Mouse (Mus musculus) spleen, postnatal 36 days (tissue): ENCODE data around the gene Ndufaf8.

Experiments used
- DNase-seq, 2 experiments: peaks; one replicate each; pipeline ENCODE4 v3.0.0; 2022; ENCODE audit warnings: low spot score in 2 of 2, mixed read lengths in 1 of 2

Gene Ndufaf8

DNA sequence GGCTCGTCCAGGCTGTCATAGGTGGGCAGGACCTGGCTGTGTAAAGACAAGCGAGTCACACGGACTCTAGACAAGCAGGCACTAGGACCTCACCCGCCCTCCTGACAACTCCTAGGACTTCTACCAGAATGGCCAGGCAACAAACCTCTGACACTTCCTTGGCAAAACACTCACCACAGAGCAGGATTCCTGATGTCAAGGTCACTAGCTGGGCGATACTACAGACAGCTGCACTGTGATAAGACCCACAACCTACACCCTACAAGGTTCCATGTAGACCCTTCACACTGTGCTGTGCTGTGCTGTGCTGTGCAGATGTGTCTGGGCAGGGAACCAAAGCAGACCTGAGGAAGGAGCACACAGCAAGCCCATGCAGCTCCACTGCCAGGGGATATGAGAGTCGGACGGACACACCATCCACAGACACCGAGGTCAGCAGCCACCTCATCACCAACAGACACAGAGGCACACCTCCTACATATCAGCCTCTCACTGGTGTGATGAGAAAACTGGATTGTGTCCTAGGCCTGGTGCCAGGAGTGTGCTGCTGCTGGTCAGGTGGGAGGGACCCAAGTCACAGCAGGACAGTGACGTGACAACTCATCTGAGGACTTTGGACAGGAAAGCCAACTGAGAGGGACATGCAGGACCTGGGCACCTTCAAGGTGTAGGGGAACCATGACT is 36.3 kb downstream of the Ndufaf8 start:
- DNase-seq, result no peak

DNA sequence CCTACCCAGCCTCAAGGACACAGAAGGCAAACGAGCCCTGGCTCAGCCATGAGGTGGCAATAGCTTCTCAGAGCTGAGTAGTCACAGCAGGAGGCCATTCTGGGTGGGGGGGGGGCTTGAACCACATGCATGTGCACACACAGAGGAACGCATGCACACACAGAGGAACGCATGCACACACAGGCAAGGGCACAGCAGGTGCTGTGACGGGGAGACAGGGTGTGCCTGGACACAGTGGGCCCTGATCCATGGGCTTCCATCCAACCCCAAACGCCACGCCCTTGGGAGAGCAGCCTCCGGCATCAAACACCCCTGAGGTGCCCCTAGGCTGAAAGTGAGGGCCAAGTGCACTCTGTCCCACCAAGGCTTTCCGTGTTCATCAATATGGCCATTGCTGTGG is 37.5 kb downstream of the Ndufaf8 start:
- DNase-seq, result no peak

GRCm38 (mm10) chr11:120136796-120137624 is 38.3 kb downstream of the Ndufaf8 start:
- no peak for DNase-seq

DNA sequence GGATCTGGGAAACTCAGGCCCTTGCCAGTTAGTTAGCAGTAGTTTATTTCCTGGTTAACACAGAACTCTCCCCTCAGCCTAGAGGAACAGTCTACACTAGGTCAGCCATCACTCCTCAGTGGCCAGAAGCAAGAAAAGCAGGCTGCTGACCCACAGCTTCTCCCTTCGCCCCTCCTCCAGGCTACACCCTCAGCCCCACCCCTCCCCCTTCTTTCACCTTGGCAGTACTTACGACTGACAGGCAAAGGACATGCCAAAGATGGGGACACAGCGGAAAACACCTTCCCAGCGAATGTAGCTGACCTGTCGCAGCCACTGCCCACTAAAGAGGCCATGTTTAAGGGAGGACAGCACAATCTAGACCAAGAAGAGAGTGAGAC is 38.9 kb downstream of the Ndufaf8 start:
- no peak for DNase-seq

DNA sequence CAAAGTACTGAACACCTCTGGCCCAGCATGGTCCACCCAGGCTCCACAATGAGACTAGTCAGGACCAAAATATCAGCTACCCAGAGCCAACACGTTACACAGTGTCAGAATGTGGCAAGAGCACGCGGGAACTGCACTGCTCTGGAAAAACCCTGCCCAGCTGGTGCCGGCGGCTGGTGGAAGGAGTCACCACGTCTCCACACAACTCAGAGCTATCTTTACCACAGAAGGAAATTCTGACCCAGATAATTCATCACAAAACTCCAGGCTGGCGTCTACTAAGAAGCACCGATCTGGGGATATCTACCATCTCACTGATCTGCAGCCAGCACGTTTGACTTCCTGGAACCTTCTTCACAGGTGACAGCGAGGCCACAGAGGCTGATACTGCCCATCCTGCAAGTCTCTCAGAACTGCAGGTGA is 40.6 kb downstream of the Ndufaf8 start:
- DNase-seq, result no peak

GRCm38 (mm10) chr11:120140255-120140654 is 41.5 kb downstream of the Ndufaf8 start:
- DNase-seq, result no peak

GRCm38 (mm10) chr11:120142601-120143051 is 43.9 kb downstream of the Ndufaf8 start:
- DNase-seq, result peak; percentile 45

- no peak for DNase-seq
Observed at GRCm38 (mm10) chr11:120143708-120144497, 45.2 kb downstream of the Ndufaf8 start.

GRCm38 (mm10) chr11:120148201-120148855 is 49.6 kb downstream of the Ndufaf8 start:
- DNase-seq, result no peak

DNA sequence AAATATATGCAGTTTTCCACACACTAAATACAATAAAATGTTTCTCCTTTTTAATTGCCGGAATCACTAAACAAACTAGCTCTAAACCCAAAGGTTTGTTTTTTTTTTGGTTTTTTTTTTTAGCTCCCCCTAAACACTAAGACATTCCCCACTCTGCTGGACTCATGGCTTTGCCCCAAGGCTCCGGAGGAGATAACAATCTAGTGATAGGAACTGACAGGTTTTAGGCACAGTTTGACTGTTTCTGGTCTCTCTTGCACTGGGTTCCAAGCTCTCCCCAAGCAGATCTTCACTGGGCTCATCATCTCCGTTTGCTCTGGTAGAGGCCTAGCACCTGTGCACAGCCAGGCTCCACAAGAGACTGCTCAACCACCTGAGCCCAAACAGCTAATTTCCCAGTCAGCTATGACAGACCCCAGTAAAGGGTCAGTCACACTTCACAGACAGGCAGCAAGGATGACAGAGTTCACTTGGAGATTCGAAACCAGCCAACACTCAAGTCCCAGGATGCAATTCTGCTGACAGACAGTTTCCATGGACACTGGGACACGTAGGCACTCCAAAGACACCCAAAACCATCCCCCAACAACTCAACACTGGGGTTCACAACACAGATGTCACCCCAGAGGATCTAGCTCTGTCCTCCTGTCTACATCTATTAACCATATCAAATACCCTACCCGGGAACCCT is 50.9 kb downstream of the Ndufaf8 start:
- DNase-seq, result no peak
